Mouse (Mus musculus): Measurements from ENCODE around the gene Tmem200c. TPM values are rescaled to one million over a fixed set of nuclear protein-coding genes. Genes with fewer than 3 reads are reported as not detected.

Tmem200c gene
- polyA plus RNA-seq (2017; shearing (Covaris generic)) = not detected

GRCm38 (mm10) chr17:68826323-68826722, at the start of gene Tmem200c:
TSS of gene Tmem200c (plus strand) at chr17:68826623.

Other genes starting within 250 kb of the Tmem200c start
- gene Epb41l3, start 249.1 kb downstream of the Tmem200c start, polyA plus RNA-seq (2017; shearing (Covaris generic)) = 1 to 10 TPM; 1.6 to 2.2 TPM

Measured in activated CD4-positive, CD25-positive, alpha-beta regulatory T cell (primary cell).